ENCODE assay signal across 17 mouse cellular contexts in genomic region chr7:90353488-90354228, GRCm38 (mm10). TPM values are rescaled to one million over a fixed set of nuclear protein-coding genes. Genes with fewer than 3 reads are reported as not detected.
DNase-seq lines count a peak whose midpoint lies in the region; ATAC-seq and TF ChIP-seq lines count a peak whose summit lies in the region.
"Had no signal": no experiment of that assay in that cellular context is flagged by ENCODE, and none has a peak within 500 bp of the region (broad histone marks: within the 10 kb centered on the region; RNA-seq: fewer than 3 reads in every experiment).

No protein-coding gene starts in this region.

- H3K36me3 ChIP-seq in midbrain, embryonic 13.5 days, result no peaks in the 10 kb centered on the region
- H3K36me3 ChIP-seq in liver, embryonic 12.5 days, result no peaks in the 10 kb centered on the region
- no peaks in the 10 kb centered on the region for H3K36me3 ChIP-seq in forebrain, embryonic 12.5 days (replicated peaks)
- H3K36me3 ChIP-seq: embryonic facial prominence, embryonic 15.5 days; hindbrain, embryonic 10.5 days; midbrain, embryonic 12.5 days had no signal

- H3K4me2 ChIP-seq in midbrain, embryonic 13.5 days (replicated peaks), result no peak overlapping the region
- no peak overlapping the region for H3K4me2 ChIP-seq in liver, embryonic 12.5 days
- H3K4me2 ChIP-seq in forebrain, embryonic 12.5 days, result no peak overlapping the region
- H3K4me2 ChIP-seq: embryonic facial prominence, embryonic 15.5 days; midbrain, embryonic 12.5 days had no signal

- TF ChIP-seq POLR2A in embryonic fibroblast, embryonic 13.5 days (IDR thresholded peaks at IDR 0.05; ENCODE audit: low read depth, low read length), result no peak

- H3K27me3 ChIP-seq in midbrain, embryonic 13.5 days, result no peaks in the 10 kb centered on the region
- no peaks in the 10 kb centered on the region for H3K27me3 ChIP-seq in liver, embryonic 12.5 days (replicated peaks)
- H3K27me3 ChIP-seq in forebrain, embryonic 12.5 days, result no peaks in the 10 kb centered on the region
- H3K27me3 ChIP-seq: embryonic facial prominence, embryonic 15.5 days; midbrain, embryonic 12.5 days; Patski had no signal

- WGBS in midbrain, embryonic 13.5 days, result 93% methylated on average over 12 of the region's 12 CpGs
- 52% methylated on average over 12 of the region's 12 CpGs for WGBS in liver, embryonic 12.5 days (ENCODE audit: insufficient replicate concordance)
- WGBS in forebrain, embryonic 12.5 days, result 94% methylated on average over 12 of the region's 12 CpGs

- peaks cover 16% of the 10 kb centered on the region for H3K4me1 ChIP-seq in embryonic fibroblast, embryonic 13.5 days (ENCODE audit: control insufficient read depth, insufficient read depth, low read length)
- no peaks in the 10 kb centered on the region for H3K4me1 ChIP-seq in midbrain, embryonic 13.5 days (replicated peaks)
- H3K4me1 ChIP-seq in liver, embryonic 12.5 days, result no peaks in the 10 kb centered on the region
- no peaks in the 10 kb centered on the region for H3K4me1 ChIP-seq in forebrain, embryonic 12.5 days
- H3K4me1 ChIP-seq: embryonic facial prominence, embryonic 15.5 days; hindbrain, embryonic 10.5 days; midbrain, embryonic 12.5 days had no signal

- H3K9ac ChIP-seq in midbrain, embryonic 13.5 days (replicated peaks), result no peak overlapping the region
- H3K9ac ChIP-seq in liver, embryonic 12.5 days, result no peak overlapping the region
- no peak overlapping the region for H3K9ac ChIP-seq in forebrain, embryonic 12.5 days
- H3K9ac ChIP-seq: embryonic facial prominence, embryonic 15.5 days; forebrain, postnatal 0 days; midbrain, embryonic 12.5 days had no signal

- no peaks in the 10 kb centered on the region for H3K9me3 ChIP-seq in midbrain, embryonic 13.5 days
- no peaks in the 10 kb centered on the region for H3K9me3 ChIP-seq in liver, embryonic 12.5 days (replicated peaks)
- H3K9me3 ChIP-seq in forebrain, embryonic 12.5 days, result no peaks in the 10 kb centered on the region
- H3K9me3 ChIP-seq: embryonic facial prominence, embryonic 15.5 days; hindbrain, embryonic 10.5 days; midbrain, embryonic 12.5 days had no signal

- DNase-seq in gastrocnemius, adult 2 months, result peak; percentile 46
- no peak for DNase-seq in gastrocnemius, postnatal 25 days
- peak; percentile 87 for DNase-seq in 416B (ENCODE audit: low read depth)
- peak; percentile 57 for DNase-seq in skeletal muscle tissue, adult 2 months (ENCODE audit: low read depth, low spot score)
- DNase-seq: adrenal gland, adult 8-10 months; cerebellum, postnatal 25 days; forebrain, postnatal 0 days; kidney, adult 18-20 months; lung, adult 2 months had no signal

- H3K4me3 ChIP-seq in gastrocnemius, adult 2 months, result no peak overlapping the region
- H3K4me3 ChIP-seq in embryonic fibroblast, embryonic 13.5 days (ENCODE audit: insufficient read depth, low read length), result no peak overlapping the region
- no peak overlapping the region for H3K4me3 ChIP-seq in midbrain, embryonic 13.5 days (replicated peaks)
- no peak overlapping the region for H3K4me3 ChIP-seq in liver, embryonic 12.5 days
- H3K4me3 ChIP-seq in forebrain, embryonic 12.5 days (replicated peaks), result no peak overlapping the region
- H3K4me3 ChIP-seq: embryonic facial prominence, embryonic 15.5 days; hindbrain, embryonic 10.5 days; midbrain, embryonic 12.5 days had no signal

- no peak for ATAC-seq in midbrain, embryonic 13.5 days
- no peak for ATAC-seq in liver, embryonic 12.5 days
- no peak for ATAC-seq in forebrain, embryonic 12.5 days (ENCODE audit: low FRiP score)
- ATAC-seq: forebrain, postnatal 0 days; Patski had no signal

- intact Hi-C loops in gastrocnemius, adult 2 months (cut with DNase I), result no loop called here

- peak overlapping the region; percentile 28; the same call in 1 of the 2 replicates for H3K27ac ChIP-seq in gastrocnemius, adult 2 months
- peak overlapping the region; percentile 39; the same call in 1 of the 2 replicates for H3K27ac ChIP-seq in embryonic fibroblast, embryonic 13.5 days (ENCODE audit: insufficient read depth, low read length)
- no peak overlapping the region for H3K27ac ChIP-seq in midbrain, embryonic 13.5 days
- H3K27ac ChIP-seq in liver, embryonic 12.5 days, result no peak overlapping the region
- no peak overlapping the region for H3K27ac ChIP-seq in forebrain, embryonic 12.5 days
- H3K27ac ChIP-seq: embryonic facial prominence, embryonic 15.5 days; hindbrain, embryonic 10.5 days; midbrain, embryonic 12.5 days had no signal

- TF ChIP-seq CTCF in gastrocnemius, adult 2 months (IDR thresholded peaks at IDR 0.05), result no peak
- no peak for TF ChIP-seq CTCF in embryonic fibroblast, embryonic 13.5 days (IDR thresholded peaks at IDR 0.05; ENCODE audit: borderline replicate concordance, insufficient read depth, low read length)

RNA-seq across cellular contexts. Expression of gene Sytl2, which starts 51.6 kb away (rescaled TPM):
- total RNA-seq in gastrocnemius, adult 2 months (2021), result 1 to 10 TPM; 3.3 to 3.7 TPM
- total RNA-seq in gastrocnemius, postnatal 25 days (2021), result 1 to 10 TPM; 5.8 to 6.0 TPM
- polyA plus RNA-seq in embryonic fibroblast, embryonic 13.5 days (2011; ENCODE audit: insufficient read length, low read depth, missing spikeins), result 31.1 and 41.3 TPM in 2 replicates
- 2.3 and 2.4 TPM in 2 replicates for polyA plus RNA-seq in midbrain, embryonic 13.5 days (2015; fragmentation: Nextera tagmentation; extraction: Ambion mirVana)
- 0.95 and 1.1 TPM in 2 replicates for polyA plus RNA-seq in liver, embryonic 12.5 days (2016; fragmentation: Nextera tagmentation; extraction: Ambion mirVana)
- polyA plus RNA-seq in forebrain, embryonic 12.5 days (2016; fragmentation: Nextera tagmentation; extraction: Ambion mirVana), result 0.67 and 1.0 TPM in 2 replicates

Comparison
In these comparisons a context has a peak if more than half of its experiments do, and no peak if none do; other contexts are left out.
1. H3K27ac ChIP-seq: peak in gastrocnemius, adult 2 months (single experiment) and embryonic fibroblast, embryonic 13.5 days (single experiment); none in midbrain, embryonic 13.5 days (single experiment), liver, embryonic 12.5 days (single experiment) and forebrain, embryonic 12.5 days (single experiment).